Mouse (Mus musculus) neutrophil, adult 5-6 weeks (primary cell): Measurements from ENCODE around the gene Endog. TPM values are rescaled to one million over a fixed set of nuclear protein-coding genes. Genes with fewer than 3 reads are reported as not detected.
"Not testable (repeated sequence)": the region's sequence is repeated elsewhere in the genome, so short reads cannot be mapped to it uniquely, and the experiment has no call there.

ENCODE experiments used
- ATAC-seq: fragments of 151-379, 151-347 bp; 2 replicates; pipeline ENCODE4 v1.8.0; 2017; ENCODE audit warnings: mild to moderate bottlenecking, moderate TSS enrichment; ENCODE audit not compliant: insufficient number of reproducible peaks, poor library complexity, low FRiP score, severe bottlenecking; ENCODE audit errors: extremely low read depth
- total RNA-seq: library from RNA; stranded (forward); fragments of 200-1000 nt; gene quantifications from 2 replicates; pipeline ENCODE4 v1.2.3, GENCODE M21; 2017

Endog gene
- total RNA-seq, 1 experiment from 2014 or later, result 1.3 TPM

DNA sequence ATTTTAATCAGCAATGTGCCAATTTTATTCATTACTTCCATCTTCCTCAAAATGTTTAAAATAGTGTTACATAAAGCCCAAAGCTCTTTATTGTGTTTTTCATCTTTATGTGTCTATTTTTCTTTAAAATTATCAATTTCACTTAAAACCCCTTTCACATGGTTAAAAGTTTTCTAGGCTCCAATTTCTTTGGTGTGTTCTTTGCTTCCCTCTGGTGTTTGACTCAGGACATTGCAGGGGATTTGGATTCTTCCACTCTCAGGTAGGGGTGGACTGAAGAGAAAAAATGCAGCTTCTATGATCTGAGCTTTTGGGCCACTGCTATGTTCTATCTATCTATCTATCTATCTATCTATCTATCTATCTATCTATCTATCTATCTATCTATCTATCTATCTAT, 9.5 kb upstream of the Endog start:
- peak; percentile 74 for ATAC-seq

DNA sequence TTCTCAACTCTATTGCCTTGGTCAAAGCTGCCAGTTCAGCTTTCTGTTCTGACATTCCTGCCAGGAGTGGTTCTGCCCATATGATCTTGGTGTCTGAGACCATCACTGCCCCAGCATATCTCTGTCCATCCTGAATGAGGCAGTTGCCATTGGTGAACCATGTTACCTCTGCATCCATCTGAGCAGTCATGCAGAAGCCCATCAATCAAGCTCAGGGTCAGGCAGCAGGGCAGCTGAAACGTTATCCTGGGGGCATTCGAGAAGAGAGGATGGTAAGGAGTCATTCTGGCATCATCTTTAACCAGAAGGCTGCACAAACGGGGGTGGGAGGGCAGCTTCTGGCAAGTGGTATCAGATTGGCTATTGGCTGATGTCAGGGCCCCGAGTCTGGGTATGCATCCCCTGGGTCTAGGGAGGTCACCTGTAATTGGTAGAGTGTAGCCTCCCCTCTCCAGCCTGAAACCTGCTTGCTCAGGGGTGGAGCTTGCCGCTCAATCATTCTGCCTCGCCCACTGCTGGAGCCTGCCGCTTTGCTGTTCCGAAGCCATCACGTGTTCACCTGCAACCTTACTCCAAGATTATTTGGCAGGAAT, 6.9 kb upstream of the Endog start:
- no peak for ATAC-seq

GRCm38 (mm10) chr2:30166677-30167076, 4.6 kb upstream of the Endog start:
- no peak for ATAC-seq

- ATAC-seq, result no peak
These were observed 697 bp downstream of the Endog start for GRCm38 (mm10) chr2:30171997-30172382.

DNA sequence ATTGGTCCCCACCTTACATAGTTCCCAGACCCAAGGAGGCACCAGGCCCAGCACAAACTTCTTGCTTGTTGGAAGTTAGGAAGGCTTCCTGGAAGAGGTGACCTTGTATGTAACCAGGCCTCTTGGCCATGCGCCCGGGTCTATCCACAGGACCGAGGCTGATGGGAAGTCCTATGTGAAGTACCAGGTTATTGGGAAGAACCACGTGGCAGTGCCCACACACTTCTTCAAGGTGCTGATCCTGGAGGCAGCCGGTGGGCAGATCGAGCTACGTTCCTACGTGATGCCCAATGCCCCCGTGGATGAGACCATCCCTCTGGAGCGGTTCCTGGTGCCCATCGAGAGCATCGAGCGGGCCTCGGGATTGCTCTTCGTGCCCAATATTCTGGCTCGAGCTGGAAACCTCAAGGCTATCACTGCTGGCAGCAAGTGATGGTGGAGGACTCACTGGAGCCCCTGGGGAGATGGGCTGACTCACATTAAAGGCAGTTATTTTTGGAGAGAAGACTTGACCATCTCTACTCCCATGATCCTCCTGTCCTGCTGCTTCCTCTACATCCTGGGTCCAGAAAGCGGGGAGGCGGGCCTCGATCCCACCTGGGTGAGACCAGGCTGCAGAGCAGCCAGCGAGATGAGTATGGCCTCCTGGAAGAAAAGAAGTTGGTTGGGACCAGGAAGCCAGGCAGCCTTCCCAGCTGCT, 2.4 kb downstream of the Endog start:
- no peak for ATAC-seq

GRCm38 (mm10) chr2:30175897-30176296, 4.6 kb downstream of the Endog start:
- no peak for ATAC-seq

DNA sequence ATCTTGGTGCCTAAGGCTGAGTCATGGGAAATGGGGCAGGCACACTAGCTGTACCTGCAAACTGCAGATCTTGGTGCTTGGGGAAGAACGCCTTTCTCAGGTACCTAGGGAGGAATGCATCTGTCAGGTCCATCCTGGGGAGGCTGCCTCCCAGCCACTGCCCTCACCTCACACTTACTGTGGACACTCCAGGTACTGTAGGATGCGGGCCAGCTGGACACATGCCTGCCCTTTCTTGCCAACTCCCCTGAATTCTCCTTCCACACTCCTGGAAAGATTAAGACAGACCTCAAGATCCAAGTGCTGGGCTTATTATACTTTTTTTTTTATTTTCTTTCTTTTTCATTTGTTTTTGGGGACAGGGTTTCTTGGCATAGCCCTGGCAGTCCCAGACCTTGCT, 5.3 kb downstream of the Endog start:
- ATAC-seq, result no peak

GRCm38 (mm10) chr2:30177700-30178675, 6.7 kb downstream of the Endog start, which contains the start of gene Spout1:
Spout1 (minus strand) TSS chr2:30178459.
- peak; percentile 97 for ATAC-seq

DNA sequence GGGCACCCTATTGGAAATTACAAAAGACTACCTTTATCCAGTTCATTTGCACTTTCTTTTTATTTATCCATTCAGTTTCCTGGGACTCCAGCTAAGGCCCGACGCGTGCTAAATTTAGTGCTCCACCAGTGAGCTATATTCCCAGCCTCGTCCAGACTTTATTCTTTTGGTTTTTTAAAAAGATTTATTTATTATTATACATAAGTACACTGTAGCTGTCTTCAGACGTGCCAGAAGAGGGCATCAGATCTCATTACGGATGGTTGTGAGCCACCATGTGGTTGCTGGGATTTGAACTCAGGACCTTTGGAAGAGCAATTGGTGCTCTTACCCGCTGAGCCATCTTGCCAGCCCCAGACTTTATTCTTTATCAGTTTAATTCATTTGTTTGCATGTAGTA, 7.4 kb downstream of the Endog start:
- not testable (repeated sequence) for ATAC-seq

DNA sequence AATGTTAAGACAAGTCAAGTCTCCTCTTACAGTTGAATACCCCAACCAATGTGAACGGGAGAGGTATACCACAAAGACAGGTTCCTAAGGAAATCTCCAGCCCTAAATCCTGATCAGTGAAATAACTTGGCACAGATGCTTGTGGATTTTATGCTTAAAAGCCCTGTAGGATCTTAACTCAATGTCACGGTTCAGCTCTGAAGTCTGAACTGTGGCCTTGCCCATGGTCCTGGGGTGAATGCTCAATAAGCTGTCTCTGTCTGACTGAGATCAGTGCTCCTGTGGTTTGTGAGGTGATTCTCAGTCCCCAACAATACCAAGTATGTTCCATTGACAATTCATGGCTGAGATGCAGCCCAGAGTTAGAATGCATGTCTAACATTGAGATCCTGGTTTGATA, 11.1 kb downstream of the Endog start:
- ATAC-seq, result no peak

DNA sequence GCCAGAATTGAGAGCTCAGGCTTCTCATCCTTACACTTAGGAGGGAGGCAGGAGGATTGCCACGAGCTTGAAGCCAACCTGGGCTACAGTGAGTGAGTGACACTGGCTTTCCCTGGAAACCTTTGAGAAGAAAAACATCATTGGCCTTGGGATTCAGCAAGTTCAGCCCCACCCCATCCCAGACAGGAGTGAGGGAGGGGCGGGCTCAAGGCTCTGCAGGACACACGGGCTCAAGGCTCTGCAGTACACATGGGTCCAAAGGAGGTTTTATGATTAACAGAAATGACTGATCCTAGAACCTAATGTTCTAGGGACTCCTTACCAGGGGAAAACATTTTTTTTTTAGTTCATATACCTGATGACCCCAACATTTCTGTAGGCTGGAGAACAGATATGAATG, 12.4 kb downstream of the Endog start:
- no peak for ATAC-seq

DNA sequence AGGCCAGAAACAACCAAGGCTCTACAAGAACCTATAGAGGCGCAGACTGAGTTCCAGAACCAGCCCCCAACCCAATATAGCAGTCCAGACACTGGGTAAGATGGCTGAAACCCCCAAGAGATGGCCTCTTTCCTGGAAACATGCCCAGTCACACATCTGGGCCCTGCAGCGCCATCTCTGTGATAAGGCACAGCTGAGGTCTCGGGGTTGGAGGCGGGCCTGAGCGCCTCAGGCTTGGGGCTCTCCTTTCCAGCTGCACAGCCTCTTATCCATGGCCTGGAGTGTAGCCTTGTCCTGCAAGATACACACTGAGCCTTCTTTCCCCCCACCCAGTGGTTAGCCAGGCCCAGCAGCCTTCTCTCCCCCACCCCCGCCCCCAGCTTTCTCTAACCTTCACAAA, 14.0 kb downstream of the Endog start:
- no peak for ATAC-seq

DNA sequence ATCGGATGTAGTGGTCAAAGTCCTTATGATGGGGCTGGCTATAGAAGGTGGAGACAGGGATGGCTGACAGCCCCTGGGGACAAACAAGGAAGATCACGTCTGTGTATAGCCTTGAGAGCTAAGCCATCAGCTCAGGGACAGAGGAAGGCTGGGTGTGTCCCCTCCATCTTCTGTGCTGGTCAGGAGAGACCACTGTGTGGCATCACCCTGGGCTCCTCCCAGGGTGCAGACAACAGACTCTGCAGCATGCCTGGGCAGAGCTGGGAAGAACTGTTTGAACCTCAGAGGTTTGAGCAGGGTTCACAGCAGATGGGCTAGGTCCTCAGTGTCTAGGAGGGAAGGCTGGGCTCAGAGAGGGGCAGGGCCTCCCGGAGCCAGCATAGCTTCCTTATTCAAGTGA, 14.4 kb downstream of the Endog start:
- ATAC-seq, result no peak

DNA sequence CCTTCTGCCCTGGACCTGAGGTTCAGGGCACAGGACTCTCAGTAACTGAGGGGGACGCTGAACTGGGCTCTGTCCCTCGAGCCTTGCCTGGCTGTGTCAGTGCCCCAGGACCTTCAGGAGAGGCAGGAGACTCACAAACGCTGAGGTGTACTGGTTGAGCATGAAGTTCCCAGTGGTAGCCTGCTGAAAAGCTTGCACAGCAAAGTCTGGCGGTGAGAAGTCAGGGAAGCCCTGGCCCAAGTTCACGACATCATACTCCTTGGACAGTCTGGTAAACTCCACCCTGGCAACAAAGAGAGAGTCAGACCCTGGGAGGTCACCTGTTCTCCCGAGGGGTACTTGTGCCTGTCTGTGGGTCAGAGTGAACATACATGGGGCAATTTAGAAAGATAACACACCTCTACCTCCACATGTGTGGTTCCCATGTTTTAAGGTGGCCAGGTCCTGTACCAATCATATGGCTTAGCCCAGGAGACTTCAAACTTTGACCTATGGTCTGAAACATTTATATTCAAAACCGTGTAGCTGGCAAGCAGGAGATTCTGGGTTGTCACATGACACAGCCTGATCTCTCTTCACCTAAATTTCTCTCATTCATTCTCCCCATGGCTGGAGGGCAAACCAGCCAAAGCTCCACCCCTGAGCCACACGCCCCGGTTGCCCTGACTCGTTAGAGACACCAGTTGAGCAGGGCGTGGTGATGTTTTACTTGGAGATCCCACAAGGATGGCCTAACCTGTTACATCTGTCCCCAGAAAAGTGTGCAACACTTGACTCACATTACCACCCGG, 20.7 kb downstream of the Endog start:
- no peak for ATAC-seq

DNA sequence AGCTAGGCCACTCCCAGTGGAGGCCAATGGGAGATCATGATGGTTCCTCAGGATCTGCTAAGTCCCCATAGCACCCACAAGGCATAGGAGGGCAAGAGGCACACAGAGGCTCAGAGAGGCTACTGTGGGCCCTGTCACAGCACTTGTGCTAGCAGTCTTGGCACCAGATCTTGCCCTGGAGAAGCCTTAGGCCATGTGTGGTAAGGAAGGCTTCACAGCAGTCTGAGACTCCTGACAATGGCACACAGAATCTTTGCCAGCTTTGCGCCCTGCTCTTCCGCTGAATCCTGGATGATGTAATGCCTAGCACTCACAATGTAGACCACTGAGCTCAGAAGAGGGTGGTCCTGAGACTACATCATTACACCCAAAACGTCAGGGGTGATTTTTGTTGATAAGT, 23.4 kb downstream of the Endog start:
- no peak for ATAC-seq

- no peak for ATAC-seq
These were observed 26.7 kb downstream of the Endog start for GRCm38 (mm10) chr2:30198021-30198420.

DNA sequence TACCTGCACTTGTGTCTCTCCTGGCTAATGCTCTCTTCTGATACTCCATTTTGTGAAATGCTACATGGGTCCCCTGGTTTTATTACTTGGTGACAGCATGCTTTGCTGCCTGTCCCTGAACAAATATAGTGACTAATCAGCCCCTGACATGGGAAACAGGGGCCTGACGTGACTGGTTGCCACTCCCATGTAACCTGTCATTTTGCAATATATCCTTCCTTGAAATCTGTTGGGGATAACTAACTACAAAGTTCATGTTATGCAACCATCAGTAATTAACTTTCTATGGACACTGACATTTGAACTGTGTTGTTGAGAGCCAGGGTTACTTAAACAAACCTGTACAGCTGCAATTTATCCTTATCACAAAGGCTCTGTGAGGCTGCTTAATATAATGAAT, 28.7 kb downstream of the Endog start:
- ATAC-seq, result no peak

DNA sequence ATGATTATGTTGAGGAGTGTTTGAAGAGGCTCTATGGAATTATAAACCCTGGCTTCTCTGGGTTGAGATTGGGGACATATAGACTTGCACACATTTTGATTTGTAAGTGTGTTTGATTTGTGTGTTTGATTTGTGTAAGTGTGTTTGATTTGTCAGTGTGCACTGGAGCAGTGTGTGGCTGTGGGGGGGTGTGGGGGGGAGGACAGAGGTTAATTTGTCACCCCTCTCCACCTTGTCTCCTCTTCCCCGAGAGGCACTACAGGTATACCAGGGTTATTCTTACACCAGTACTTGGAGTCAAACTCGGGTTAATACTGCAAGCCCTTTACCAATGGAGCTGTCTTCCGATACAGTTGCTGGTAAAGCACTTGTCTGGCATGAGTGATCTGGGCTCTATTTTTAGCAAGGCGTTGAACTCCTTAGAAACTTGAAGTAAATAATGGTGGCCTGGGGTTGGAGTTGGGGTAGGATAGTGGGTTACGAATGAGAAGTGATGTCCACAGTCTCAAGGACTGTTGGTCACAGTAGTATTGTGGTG, 29.2 kb downstream of the Endog start:
- no peak for ATAC-seq

DNA sequence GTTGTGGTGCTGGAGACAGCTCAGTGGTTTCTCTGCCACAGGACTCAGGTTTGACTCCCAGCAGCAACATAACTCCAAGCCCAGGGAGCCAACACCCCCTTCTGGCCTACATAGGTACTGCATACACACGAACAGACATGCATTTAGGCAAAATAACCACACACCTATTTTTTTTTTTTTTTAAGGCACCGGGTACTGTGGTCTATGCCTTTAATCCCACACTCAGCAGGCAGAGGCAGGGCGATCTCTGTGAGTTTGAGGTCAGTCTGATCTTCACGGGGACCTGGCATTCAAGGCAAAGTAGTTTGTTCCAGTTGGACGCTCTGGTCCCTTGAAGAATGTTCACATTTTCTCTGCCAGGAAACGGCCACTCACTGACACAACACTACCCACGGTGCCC, 32.1 kb downstream of the Endog start:
- no peak for ATAC-seq
